Mouse (Mus musculus) erythroid progenitor cell, adult 5-6 weeks (primary cell): Measurements from ENCODE around the gene Reep1. TPM values are rescaled to one million over a fixed set of nuclear protein-coding genes. Genes with fewer than 3 reads are reported as not detected.

Experiments
- ATAC-seq: replicated peaks from 2 replicates; pipeline ENCODE4 v1.8.0; 2016; ENCODE audit warnings: moderate number of reproducible peaks, mild to moderate bottlenecking, moderate TSS enrichment, inconsistent platforms; ENCODE audit not compliant: poor library complexity, low FRiP score, severe bottlenecking
- total RNA-seq, 2 experiments: library from RNA; stranded (forward) in 1 of 2; stranded (reverse) in 1 of 2; fragments of 150-400 nt in 1 of 2; fragments of 186-747, 209-891 nt in 1 of 2; gene quantifications; 2 replicates each; pipeline versions ENCODE4 v1.2.3 to v1.2.4; 2015 to 2017; ENCODE audit warnings: low replicate concordance in 2 of 2

Gene Reep1
- total RNA-seq, 2 experiments from 2014 or later, result not detected

GRCm38 (mm10) chr6:71735600-71736010 lies 28.2 kb downstream of the Reep1 start:
- no peak for ATAC-seq

GRCm38 (mm10) chr6:71736101-71736500 lies 28.7 kb downstream of the Reep1 start:
- no peak for ATAC-seq

- ATAC-seq, result no peak
Measured at GRCm38 (mm10) chr6:71737202-71737601, 29.8 kb downstream of the Reep1 start.

- no peak for ATAC-seq
Measured at GRCm38 (mm10) chr6:71738611-71739010, 31.2 kb downstream of the Reep1 start.

- no peak for ATAC-seq
Measured at GRCm38 (mm10) chr6:71740921-71741320, 33.6 kb downstream of the Reep1 start.

- ATAC-seq, result no peak
Measured at GRCm38 (mm10) chr6:71741998-71742636, 34.8 kb downstream of the Reep1 start.

- ATAC-seq, result no peak
Measured at GRCm38 (mm10) chr6:71744934-71745333, 37.6 kb downstream of the Reep1 start.

GRCm38 (mm10) chr6:71745482-71746234 lies 38.3 kb downstream of the Reep1 start:
- ATAC-seq, result no peak

- ATAC-seq, result no peak
Measured at GRCm38 (mm10) chr6:71746246-71746645, 38.9 kb downstream of the Reep1 start.

- ATAC-seq, result no peak
Measured at GRCm38 (mm10) chr6:71746846-71747245, 39.5 kb downstream of the Reep1 start.

GRCm38 (mm10) chr6:71751602-71752001 lies 44.2 kb downstream of the Reep1 start:
- no peak for ATAC-seq

- ATAC-seq, result no peak
Measured at GRCm38 (mm10) chr6:71752791-71753464, 45.6 kb downstream of the Reep1 start.

- no peak for ATAC-seq
Measured at GRCm38 (mm10) chr6:71757039-71757894, 49.9 kb downstream of the Reep1 start.

- no peak for ATAC-seq
Measured at GRCm38 (mm10) chr6:71758780-71759179, 51.4 kb downstream of the Reep1 start.

GRCm38 (mm10) chr6:71760073-71760472 lies 52.7 kb downstream of the Reep1 start:
- ATAC-seq, result no peak

GRCm38 (mm10) chr6:71767761-71768160 lies 60.4 kb downstream of the Reep1 start:
- no peak for ATAC-seq

GRCm38 (mm10) chr6:71769901-71770690 lies 62.7 kb downstream of the Reep1 start:
- ATAC-seq, result no peak

- ATAC-seq, result no peak
Measured at GRCm38 (mm10) chr6:71770856-71771255, 63.5 kb downstream of the Reep1 start.

GRCm38 (mm10) chr6:71771282-71771681 lies 63.9 kb downstream of the Reep1 start:
- ATAC-seq, result no peak
